Mouse (Mus musculus) layer of hippocampus, postnatal 25 days (tissue): Measurements from ENCODE around the gene Gata1. TPM values are rescaled to one million over a fixed set of nuclear protein-coding genes. Genes with fewer than 3 reads are reported as not detected.
"Not testable (repeated sequence)": the region's sequence is repeated elsewhere in the genome, so short reads cannot be mapped to it uniquely, and the experiment has no call there.

Experiments used
- DNase-seq, 2 experiments: peaks; one replicate each; pipeline ENCODE4 v3.0.0; 2022; ENCODE audit warnings: mixed read lengths in 2 of 2, low spot score in 1 of 2; ENCODE audit errors: extremely low spot score in 1 of 2
- total RNA-seq, 2 experiments: library from RNA; stranded (reverse); gene quantifications; 2 replicates each; pipeline ENCODE4 v1.2.3; 2021

Gene Gata1
- total RNA-seq, 2 experiments from 2014 or later: not detected

GRCm38 (mm10) chrX:7967596-7968201 lies 10.2 kb downstream of the Gata1 start:
- DNase-seq: no peak

GRCm38 (mm10) chrX:7966161-7966560 lies 11.7 kb downstream of the Gata1 start:
- DNase-seq: no peak

- DNase-seq: no peak
Observed at GRCm38 (mm10) chrX:7963829-7964626, 13.8 kb downstream of the Gata1 start.

- DNase-seq: no peak
Observed at GRCm38 (mm10) chrX:7958868-7959267, 19.0 kb downstream of the Gata1 start.

GRCm38 (mm10) chrX:7950091-7950490 lies 27.8 kb downstream of the Gata1 start:
- DNase-seq: no peak

- peak; percentile 70 to 82 for DNase-seq
Observed at GRCm38 (mm10) chrX:7947900-7948492, 29.9 kb downstream of the Gata1 start.

GRCm38 (mm10) chrX:7947108-7947899 lies 30.6 kb downstream of the Gata1 start, which contains the start of gene Hdac6:
Gene Hdac6 (minus strand): TSS chrX:7947889.
- no peak for DNase-seq

GRCm38 (mm10) chrX:7945618-7946017 lies 32.3 kb downstream of the Gata1 start:
- DNase-seq: no peak

- DNase-seq: no peak
Observed at GRCm38 (mm10) chrX:7937667-7938066, 40.2 kb downstream of the Gata1 start.

- DNase-seq: no peak
Observed at GRCm38 (mm10) chrX:7936874-7937273, 41.0 kb downstream of the Gata1 start.

GRCm38 (mm10) chrX:7928270-7928790 lies 49.5 kb downstream of the Gata1 start, which contains the start of gene Eras:
Gene Eras (minus strand): TSS chrX:7928607.
- DNase-seq: no peak

- DNase-seq: no peak
Observed at GRCm38 (mm10) chrX:7927116-7927515, 50.8 kb downstream of the Gata1 start.

- DNase-seq: no peak
Observed at GRCm38 (mm10) chrX:7926266-7926665, 51.6 kb downstream of the Gata1 start.

- no peak for DNase-seq
Observed at GRCm38 (mm10) chrX:7922032-7922431, 55.8 kb downstream of the Gata1 start.

- peak in 1 of 2 experiments; percentile 41 for DNase-seq
Observed at GRCm38 (mm10) chrX:7919601-7920383, 58.1 kb downstream of the Gata1 start, which contains the start of gene Pcsk1n. Gene Pcsk1n (plus strand): TSS chrX:7919822.

- DNase-seq: not testable (repeated sequence)
Observed at GRCm38 (mm10) chrX:7917960-7918359, 59.9 kb downstream of the Gata1 start.

GRCm38 (mm10) chrX:7915669-7916068 lies 62.2 kb downstream of the Gata1 start:
- DNase-seq: not testable (repeated sequence)

GRCm38 (mm10) chrX:7910473-7910872 lies 67.4 kb downstream of the Gata1 start:
- no peak for DNase-seq
